Mouse (Mus musculus): Measurements from ENCODE around the gene Ugt1a2.
"Not testable (repeated sequence)": the region's sequence is repeated elsewhere in the genome, so short reads cannot be mapped to it uniquely, and the experiment has no call there.

Ugt1a2 gene

DNA sequence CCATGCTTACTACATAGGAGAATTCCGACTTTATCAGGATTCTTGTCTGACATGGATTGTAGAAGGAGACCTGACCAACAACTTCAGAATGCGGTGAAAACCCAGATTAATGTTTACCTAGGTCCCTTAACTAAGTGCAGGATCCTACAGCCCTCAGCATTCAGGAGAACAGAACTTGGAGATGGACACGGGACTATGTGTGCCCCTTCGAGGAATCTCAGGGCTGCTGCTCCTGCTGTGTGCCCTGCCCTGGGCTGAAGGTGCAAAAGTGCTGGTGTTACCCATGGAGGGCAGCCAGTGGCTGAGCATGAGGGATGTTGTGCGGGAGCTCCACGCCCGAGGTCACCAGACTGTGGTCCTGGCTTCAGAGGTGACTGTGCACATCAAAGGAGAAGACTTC lies at the start of gene Ugt1a2:
TSS of gene Ugt1a2 (plus strand) at position 146 of the 400 bp plus-strand sequence.
- DNase-seq = no peak

DNA sequence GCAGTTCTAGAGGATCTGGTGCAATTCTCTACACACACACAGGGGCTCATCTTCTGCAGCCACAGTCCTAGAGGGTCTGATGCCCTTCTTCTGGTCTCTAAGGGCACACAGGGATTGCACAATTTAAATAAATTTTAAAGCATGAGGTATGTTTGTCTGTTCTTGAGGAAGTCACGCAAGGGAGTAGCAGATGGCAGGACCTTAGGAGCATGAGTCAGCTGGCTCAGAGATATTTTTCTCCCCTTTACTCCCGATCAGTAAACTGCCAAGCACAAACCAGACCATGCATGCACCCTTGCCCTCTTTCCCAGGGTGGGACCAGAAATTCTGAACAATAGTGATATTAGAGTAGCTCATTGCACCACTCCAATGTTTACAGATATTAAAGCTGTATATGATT lies 42.0 kb upstream of the Ugt1a2 start:
- no peak for DNase-seq

DNA sequence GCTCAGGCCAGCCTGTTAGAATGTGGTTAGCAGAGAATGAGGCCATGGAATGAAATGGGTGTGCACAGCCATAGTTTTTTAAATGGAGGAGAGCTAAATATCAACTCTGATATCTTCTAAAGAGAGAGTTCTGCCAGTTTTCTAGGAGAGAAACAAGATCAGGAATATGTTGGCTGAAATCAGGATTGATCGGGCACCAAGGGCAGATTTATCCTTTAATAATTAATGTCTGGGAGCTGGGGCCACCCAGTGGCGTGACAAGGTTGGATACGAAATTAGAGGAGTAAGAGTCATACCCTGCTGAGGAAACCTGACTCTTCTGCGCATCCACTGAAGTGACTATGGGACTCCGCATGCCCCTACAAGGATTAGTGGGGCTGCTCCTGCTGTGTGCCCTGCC lies 34.7 kb upstream of the Ugt1a2 start, which contains the start of gene Ugt1a5:
TSS of gene Ugt1a5 (plus strand) at position 302 of the 400 bp plus-strand sequence.
- DNase-seq = no peak

DNA sequence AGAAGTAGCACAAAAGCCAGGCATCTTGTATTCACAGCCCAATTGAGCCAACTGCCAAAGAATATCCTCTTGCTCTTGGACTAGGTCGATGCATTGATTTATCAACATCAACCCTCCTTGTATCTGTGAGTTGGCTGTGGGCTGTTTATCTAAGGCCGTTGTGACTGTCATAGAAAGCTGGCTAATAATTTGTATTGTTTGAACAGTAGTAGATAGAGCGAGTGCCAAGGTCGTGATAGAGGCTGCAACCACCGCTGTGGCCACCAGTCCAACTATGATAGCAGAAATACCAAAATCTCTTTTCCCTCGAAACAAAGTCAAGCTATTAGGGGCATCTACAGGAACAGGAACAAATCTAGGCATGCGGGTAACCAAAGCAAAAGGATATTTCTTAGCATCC lies 28.2 kb upstream of the Ugt1a2 start:
- not testable (repeated sequence) for DNase-seq

DNA sequence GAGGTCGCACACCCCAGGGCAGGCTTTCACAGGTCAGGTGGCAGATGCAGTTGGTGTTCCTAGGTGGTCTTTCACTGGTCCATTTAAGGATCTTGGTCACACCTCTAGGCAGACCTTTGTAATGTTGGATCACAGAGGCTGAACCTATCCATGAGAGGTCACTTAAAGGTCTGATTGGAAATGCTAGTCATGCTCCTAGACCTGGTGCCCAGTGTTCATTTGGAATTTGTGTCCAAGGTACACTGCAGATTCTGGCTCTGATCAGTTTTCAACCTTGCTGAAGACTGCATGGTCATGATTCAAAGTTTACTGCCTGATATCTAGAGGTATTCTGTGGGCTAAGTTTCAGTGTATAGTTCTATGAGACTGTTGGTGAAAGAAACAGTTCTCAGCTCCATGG lies 20.7 kb upstream of the Ugt1a2 start:
- no peak for DNase-seq

DNA sequence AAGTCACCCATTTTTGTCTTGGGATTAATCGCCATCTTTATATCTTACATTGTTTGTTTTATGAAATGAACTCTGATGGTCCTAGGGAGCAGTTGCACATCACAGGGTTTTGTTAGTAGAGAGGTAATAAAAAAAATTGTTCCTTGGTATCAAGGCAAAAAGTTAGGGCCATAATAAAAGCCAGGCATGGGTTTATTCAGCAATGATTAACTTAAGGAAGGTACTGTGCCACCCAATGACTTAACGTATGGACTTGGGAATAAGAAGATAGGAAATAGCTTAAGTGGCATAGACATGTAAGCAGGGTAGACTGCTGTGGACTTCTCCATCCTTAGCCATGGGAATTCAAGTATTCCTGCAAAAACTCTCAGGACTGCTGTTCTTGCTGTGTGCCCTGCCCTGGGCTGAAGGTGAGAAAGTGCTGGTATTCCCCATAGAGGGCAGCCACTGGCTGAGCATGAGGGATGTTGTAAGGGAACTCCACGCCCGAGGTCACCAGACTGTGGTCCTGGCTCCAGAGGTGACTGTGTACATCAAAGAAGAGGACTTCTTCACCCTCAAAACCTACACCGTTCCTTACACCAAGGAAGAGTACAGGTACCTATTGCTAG lies 14.0 kb upstream of the Ugt1a2 start:
- DNase-seq = no peak

DNA sequence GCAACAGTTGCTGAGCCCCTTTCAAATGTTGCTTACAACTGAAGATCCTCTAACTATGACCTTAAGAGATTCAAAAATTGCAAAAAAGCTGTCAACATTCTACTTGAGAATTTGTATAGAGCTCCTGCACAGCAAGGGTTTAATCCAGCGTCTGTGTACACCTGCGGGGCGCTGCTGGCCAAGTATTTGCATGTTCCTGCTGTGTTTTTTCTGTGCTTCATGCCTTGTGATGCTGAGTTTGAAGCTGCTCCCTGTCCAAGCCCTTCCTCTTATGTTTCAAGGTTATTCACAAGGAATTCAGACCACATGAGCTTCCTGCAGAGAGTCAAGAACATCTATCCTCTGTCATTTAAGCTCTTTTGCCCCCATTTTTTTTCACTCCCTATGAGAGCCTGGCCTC lies 8.3 kb upstream of the Ugt1a2 start:
- DNase-seq = no peak

DNA sequence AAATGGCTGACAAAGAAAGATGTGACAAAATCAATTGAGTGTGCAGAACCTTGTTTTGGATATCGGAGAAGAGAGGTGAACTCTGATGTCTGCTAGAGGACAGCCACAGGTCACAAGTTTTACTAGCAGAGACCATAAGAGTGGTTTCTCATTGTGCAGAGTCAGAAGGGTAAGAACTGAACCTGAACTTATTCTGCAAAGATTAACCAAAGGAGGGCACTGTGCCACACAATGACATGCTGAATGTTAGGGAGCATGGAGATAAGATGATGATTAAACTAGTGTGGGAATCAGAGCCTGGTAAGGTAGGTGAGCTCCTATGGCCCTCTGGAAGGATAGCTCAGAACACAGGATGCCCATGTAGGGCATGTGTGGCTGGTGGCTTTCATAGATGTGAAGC lies 4.7 kb upstream of the Ugt1a2 start:
- no peak for DNase-seq

DNA sequence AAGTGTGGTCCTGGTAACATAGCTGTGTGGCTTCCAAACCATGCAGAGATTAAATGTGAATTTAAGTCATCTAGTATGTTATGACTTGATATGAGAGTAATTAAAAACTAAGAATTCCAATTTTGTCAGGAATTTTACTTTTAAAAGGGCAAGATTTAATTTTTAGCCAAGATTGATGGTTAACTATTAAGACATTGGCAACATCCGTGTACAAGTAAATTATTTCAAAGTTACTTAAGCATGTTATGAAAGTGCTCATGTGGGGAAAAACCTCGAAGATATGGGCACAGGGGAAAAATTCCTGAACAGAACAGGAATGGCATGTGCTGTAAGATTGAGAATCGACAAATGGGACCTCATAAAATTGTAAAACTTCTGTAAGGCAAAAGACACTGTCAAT lies 3.0 kb upstream of the Ugt1a2 start:
- no peak for DNase-seq

DNA sequence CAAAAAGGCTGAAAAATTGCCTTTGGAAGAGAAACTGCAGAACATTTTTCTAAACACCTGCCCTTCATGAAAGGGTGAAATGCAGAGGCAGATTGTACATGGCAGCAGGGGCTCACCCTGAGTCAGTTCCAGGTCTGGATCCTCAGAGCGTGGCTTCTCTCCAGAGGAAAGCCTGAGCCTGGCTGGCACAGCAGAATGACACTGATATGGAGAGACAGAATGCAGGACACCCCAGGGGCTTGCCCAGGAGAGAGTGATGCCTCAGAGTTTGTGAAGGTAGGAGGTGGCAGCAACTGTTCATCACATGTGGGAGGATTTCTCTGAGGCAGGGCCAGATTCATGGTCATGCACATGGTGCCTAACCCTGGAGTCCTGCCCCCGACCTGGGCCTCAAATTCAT lies 405 bp upstream of the Ugt1a2 start:
- no peak for DNase-seq

DNA sequence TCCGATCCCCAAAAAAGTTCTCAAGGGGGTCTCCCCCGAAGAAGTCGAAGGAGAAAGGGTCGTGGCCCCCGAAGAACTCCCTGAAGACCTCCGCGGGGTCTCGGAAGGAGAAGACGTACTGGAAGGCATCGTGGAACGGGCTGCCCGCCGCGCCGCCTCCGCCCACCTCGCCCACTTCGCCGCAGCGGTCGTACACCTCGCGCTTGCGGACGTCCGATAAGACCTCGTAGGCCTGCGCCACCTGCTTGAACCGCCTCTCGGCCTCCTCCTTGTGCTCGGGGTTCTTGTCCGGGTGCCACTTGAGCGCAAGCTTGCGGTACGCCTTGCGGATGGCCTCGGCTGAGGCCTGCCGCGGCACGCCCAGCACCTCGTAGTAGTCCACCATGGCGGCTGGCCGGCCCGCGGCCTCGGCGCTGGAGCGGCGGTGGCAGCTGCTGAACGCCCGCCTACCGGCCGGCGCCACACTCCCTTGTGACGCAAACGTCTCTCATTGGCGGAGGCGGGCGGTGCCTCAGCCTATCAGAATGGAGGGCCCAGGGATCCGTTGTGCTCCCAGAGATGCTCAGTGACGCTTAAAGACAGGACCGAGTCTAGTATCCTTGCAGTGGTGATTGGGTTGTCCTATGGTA lies 5.0 kb downstream of the Ugt1a2 start, which contains the start of gene Dnajb3:
TSS of gene Dnajb3 (minus strand) at position 489 of the 629 bp plus-strand sequence.
- peak; percentile 89 for DNase-seq

DNA sequence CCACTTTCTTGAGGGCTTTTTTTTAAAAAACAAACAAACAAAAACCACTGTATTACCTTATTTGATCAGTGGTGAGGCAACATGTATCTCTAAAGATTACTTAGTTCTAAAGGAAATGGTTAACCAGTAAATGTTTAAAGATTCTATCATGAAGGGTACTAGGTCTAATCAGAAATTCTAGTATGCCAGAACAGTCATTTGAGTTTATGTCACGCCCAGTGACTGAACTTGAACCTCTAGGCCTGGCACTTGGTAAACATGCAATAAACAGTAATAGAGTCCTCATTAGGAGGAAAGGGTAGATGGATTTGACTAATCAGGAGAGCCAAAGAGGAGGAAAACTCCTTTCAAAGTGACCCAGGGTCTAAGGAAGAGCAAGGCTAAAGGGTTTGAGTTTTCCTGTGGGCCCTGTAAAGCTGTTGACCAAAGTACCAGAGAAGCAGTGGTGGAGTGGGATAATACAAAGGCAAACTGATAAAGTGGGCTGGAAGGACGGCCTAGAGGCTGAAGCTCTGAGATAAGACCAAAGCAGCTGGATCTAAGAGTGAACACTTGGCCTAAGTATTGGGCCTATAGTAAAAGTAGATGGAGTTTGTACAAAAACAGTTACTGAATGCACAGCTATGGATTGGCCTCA lies 6.6 kb downstream of the Ugt1a2 start:
- DNase-seq = no peak

DNA sequence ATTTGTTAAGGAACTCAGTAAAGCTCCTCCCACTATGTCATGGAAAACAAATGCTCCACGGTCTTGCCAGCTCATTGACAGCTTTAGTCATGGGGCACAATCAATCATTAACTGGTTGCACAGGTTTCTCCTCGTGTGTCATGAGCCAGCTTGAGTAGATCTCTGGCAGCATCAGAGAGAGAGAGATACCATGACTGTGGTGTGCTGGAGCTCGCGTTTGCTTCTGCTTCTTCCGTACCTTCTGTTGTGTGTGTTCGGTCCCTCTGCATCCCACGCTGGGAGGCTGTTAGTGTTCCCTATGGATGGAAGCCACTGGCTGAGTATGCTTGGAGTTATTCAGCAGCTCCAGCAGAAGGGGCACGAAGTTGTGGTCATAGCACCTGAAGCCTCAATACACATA lies 11.4 kb downstream of the Ugt1a2 start, which contains the start of gene Ugt1a1:
TSS of gene Ugt1a1 (plus strand) at position 148 of the 400 bp plus-strand sequence.
- no peak for DNase-seq

DNA sequence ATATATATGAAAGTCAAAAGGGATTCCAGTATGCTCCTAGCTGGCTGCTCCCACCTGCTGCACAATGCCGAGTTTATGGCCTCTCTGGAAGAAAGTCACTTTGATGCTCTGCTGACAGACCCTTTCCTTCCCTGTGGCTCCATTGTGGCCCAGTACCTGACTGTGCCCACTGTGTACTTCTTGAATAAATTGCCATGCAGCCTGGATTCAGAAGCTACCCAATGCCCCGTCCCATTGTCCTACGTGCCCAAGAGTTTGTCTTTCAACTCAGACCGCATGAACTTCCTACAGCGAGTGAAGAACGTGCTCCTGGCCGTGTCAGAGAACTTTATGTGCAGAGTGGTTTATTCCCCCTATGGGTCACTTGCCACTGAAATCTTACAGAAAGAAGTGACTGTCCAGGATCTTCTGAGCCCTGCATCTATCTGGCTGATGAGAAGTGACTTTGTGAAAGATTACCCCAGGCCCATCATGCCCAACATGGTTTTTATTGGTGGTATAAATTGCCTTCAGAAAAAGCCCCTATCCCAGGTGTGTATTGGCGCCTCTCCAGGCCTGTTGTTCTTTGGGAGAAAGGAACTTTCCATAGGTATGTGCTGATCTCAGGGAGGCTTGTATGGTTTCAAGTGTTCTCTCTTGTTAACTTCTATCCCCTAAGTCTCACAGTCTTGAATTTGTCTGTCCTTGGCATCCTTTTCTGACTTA lies 12.1 kb downstream of the Ugt1a2 start:
- DNase-seq = no peak

DNA sequence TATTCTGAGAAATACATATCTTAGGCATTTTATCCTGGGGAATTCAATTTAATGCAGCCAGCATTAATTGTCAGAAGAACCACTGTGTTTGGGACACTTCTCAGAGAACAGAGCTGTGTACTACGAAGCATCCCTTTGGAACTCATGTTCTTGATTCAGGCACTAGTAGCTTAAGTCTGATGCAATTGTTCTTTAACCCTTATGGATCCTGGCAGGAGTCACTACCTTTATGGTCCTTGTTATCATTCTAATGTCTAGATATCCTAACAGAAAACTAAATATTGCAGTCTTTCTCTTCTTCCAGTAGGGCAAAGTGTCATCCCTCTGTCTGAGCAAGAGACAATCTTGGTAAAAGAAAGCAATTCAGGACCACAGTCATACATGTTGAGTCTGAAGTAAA lies 12.7 kb downstream of the Ugt1a2 start:
- DNase-seq = no peak

DNA sequence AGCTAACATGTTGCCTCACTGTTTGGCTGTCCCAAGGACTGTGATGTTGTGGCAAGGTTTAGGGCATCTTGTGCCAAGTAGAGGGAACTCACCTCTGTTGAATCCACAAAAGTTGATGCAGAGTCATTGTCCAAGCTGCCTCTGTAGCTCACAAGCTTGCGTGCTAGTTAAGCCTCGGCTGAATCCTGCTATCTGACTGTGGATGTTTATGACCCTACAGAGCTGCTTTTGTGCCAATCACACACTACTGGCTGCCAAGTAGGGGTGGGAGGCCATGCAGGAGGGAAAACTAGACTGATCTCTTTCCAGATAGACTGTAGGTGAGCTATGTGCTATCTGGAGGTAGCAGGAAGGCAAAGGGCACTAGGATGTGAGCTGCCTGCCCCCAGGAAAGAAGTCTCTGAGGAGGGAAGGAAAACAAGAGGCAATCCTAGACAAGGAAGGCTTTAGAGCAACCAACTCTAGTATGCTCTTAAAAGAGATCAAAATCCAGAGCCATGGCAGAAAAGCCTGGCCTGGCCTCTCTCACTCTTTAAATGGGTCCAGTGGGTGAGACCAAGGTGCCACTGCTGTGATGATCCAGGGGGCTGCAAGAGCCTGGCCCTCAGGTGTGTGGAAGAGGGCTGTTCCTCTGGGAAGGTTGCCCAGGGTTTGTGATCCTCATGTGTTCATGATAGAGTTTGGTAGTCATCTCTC lies 13.5 kb downstream of the Ugt1a2 start:
- no peak for DNase-seq

DNA sequence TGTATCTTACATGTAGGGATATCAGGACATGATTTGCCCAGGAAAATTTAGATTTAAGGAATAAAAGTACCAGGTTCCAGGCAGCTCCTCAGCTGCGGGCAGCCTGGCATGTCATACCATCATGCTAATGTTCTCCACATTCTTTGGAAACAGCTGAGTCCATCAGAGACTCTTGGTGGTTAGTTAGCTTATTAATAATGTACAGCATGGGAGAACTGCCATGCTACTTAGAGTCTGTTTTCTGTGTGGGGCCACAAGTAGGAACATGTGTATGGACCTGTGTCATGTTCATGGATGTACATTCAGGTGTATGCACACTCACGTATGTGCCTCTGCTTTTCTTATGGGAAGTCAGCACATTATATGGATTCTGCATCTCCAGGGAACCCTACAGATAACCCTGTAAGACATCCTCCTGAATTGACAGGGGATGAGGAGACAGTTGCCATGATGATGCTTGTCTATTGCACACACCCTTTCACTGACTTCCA lies 14.1 kb downstream of the Ugt1a2 start:
- DNase-seq = no peak

DNA sequence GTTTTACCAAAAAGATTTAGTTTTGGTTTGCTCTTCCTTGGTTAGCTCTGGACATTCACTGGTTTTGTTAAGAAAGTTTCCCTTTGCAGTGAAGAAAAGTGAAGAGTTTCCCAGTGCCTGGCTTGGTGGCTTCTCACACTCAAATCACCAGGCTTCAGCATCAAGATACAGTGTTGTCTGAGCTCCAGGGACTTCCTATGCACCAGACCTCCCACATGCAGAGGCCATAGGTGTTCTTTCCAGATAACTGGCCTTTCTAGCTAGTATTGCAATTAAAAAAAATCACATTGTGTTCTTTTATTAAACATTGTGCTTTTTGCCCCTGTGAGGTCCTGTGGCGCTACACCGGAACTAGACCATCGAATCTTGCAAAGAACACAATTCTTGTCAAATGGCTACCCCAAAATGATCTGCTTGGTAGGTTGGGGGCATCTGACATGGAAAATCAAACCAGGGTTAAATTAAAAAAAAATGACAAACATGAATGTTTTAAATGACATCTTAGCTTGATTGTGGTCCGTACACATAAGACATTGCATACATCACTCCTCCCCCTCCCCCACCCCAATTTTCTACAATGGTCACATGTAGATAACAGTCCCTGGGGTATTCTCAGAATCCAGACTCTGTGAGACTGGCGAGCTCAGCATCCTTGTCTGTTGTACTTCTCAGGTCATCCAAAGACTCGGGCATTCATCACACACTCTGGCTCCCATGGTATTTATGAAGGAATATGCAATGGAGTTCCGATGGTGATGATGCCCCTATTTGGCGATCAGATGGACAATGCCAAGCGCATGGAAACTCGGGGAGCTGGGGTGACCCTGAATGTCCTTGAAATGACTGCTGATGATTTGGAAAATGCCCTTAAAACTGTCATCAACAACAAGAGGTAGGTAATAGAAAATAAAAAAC lies 15.3 kb downstream of the Ugt1a2 start:
- no peak for DNase-seq

DNA sequence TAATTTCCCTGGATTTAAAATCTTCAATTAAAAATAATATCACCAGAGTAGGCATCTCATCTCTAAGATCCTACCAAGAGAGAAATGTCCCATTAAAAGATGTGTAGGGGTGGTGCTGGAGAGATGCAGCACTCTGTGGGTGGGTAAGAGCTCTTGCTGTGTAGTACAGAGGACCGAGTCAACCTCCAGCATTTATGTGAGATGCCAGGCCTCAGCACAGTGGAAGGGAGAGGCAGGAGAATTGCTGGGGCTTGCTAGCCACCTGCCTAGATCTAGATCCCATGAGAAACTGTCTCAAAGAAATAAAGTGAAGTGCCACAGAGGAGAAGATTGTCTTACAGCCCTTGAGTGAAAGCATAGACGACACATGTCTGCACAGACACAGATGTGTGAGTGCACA lies 16.1 kb downstream of the Ugt1a2 start:
- DNase-seq = no peak

DNA sequence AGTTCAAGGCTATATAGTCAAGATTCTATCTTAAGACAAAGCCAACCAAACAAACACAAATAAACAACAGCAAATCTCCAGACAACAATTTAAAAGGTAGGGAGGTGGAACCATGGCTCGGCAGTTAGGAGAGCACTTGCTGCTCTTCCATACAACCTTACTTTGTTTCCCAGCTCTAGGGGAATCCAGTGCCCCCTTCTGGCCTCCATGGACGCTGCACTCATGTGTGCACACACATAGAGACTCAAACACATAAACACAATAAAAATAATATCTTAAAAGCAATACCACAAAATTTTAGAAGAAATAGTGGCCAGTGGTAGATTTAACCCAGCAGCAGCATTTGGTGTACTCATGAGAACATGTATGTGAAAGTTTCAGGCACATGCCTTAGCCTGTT lies 16.7 kb downstream of the Ugt1a2 start:
- no peak for DNase-seq

DNA sequence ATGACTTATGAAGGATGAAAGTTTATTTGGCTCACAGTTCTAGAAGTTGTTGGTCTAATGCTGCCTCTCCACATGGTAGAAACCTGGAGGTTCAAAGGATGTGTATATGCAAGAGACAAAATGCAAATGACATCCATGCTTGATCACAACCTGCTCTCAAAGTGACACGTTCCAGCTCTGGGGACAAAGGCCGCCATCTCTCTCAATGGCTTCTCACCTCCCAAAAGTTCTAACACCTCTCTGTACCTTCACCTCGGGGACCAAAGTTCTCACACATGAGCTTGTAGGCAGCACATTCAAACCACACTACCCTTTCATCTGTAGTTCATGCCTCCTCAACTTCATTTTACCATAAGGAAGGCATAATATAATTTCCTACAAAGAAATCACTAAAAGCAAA lies 17.2 kb downstream of the Ugt1a2 start:
- DNase-seq = no peak

DNA sequence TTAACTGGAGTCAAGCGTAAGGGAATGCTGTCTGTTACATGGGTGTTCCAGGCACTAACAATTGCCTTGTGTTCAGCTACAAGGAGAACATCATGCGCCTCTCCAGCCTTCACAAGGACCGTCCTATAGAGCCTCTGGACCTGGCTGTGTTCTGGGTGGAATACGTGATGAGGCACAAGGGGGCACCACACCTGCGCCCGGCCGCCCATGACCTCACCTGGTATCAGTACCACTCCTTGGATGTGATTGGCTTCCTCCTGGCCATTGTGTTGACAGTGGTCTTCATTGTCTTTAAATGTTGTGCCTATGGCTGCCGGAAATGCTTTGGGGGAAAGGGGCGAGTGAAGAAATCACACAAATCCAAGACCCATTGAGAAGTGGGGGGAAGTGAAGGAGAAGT lies 17.6 kb downstream of the Ugt1a2 start:
- DNase-seq = no peak
